ENCODE assay signal across 17 mouse cellular contexts in genomic region chr2:26920190-26920855, GRCm38 (mm10). TPM values are rescaled to one million over a fixed set of nuclear protein-coding genes. Genes with fewer than 3 reads are reported as not detected.
DNase-seq lines count a peak whose midpoint lies in the region; ATAC-seq and TF ChIP-seq lines count a peak whose summit lies in the region.
"Had no signal": no experiment of that assay in that cellular context is flagged by ENCODE, and none has a peak within 500 bp of the region (broad histone marks: within the 10 kb centered on the region; RNA-seq: fewer than 3 reads in every experiment).

No protein-coding gene starts in this region.

- H3K9ac ChIP-seq in kidney, embryonic 15.5 days: no peak overlapping the region
- H3K9ac ChIP-seq: heart, embryonic 13.5 days; hindbrain, embryonic 12.5 days had no signal

- H3K27ac ChIP-seq in kidney, embryonic 15.5 days: no peak overlapping the region
- H3K27ac ChIP-seq in small intestine, adult 2 months (ENCODE audit: insufficient read depth, low read depth, low read length): peak overlapping the region; percentile 58
- H3K27ac ChIP-seq: embryonic facial prominence, embryonic 10.5 days; gastrocnemius, adult 2 months; heart, embryonic 13.5 days; hindbrain, embryonic 12.5 days had no signal

- no peak overlapping the region for H3K4me2 ChIP-seq in kidney, embryonic 15.5 days
- H3K4me2 ChIP-seq: heart, embryonic 13.5 days; hindbrain, embryonic 12.5 days had no signal

- H3K4me3 ChIP-seq in kidney, embryonic 15.5 days (replicated peaks): no peak overlapping the region
- H3K4me3 ChIP-seq in small intestine, adult 2 months (ENCODE audit: low read depth, low read length): no peak overlapping the region
- H3K4me3 ChIP-seq: embryonic facial prominence, embryonic 10.5 days; gastrocnemius, adult 2 months; heart, embryonic 13.5 days; hindbrain, embryonic 12.5 days had no signal

- no peaks in the 10 kb centered on the region for H3K27me3 ChIP-seq in kidney, embryonic 15.5 days
- no peaks in the 10 kb centered on the region for H3K27me3 ChIP-seq in small intestine, adult 2 months (ENCODE audit: control insufficient read depth, insufficient read depth, low read length)
- H3K27me3 ChIP-seq: heart, embryonic 13.5 days; hindbrain, embryonic 12.5 days had no signal

- TF ChIP-seq POLR2A in small intestine, adult 2 months (IDR thresholded peaks at IDR 0.05; ENCODE audit: low read depth, low read length): no peak

- peaks cover 27% of the 10 kb centered on the region for H3K4me1 ChIP-seq in kidney, embryonic 15.5 days
- peaks cover 23% of the 10 kb centered on the region for H3K4me1 ChIP-seq in small intestine, adult 2 months (ENCODE audit: control insufficient read depth, insufficient read depth, insufficient read length, low read length)

- TF ChIP-seq CTCF in small intestine, adult 2 months (IDR thresholded peaks at IDR 0.05; ENCODE audit: extremely low read depth, insufficient read length, insufficient replicate concordance, low read depth, low read length): no peak

- H3K36me3 ChIP-seq in kidney, embryonic 15.5 days: peaks cover 76% of the 10 kb centered on the region
- peaks cover 64% of the 10 kb centered on the region for H3K36me3 ChIP-seq in small intestine, adult 2 months (ENCODE audit: control insufficient read depth, insufficient read depth, low read length)

- no peak for ATAC-seq in kidney, embryonic 15.5 days (replicated peaks; ENCODE audit: low FRiP score)
- ATAC-seq: forebrain, embryonic 14.5 days had no signal

- no peaks in the 10 kb centered on the region for H3K9me3 ChIP-seq in kidney, embryonic 15.5 days (replicated peaks)
- H3K9me3 ChIP-seq: embryonic facial prominence, embryonic 10.5 days; heart, embryonic 13.5 days; hindbrain, embryonic 12.5 days had no signal

- WGBS in kidney, embryonic 15.5 days: 90% methylated on average over 6 of the region's 6 CpGs
- 71% methylated on average over 6 of the region's 6 CpGs for WGBS in small intestine, adult 2 months

- DNase-seq in kidney, adult 11 months: peak; percentile 79
- DNase-seq in kidney, postnatal 4 days: no peak
- DNase-seq in kidney, adult 9 months: peak; percentile 86
- peak; percentile 48 for DNase-seq in kidney, postnatal 14 days
- no peak for DNase-seq in heart, postnatal 25 days (ENCODE audit: low spot score)
- no peak for DNase-seq in gastrocnemius, postnatal 10 days
- DNase-seq: cerebellum, adult 2 months; gastrocnemius, adult 2 months; gastrocnemius, postnatal 36 days; heart, adult 11 months; heart, postnatal 4 days had no signal

- intact Hi-C loops in heart, postnatal 25 days (cut with DNase I): no loop called here

RNA-seq across cellular contexts. Expression of gene Surf1, which starts 4.0 kb away (rescaled TPM):
- polyA plus RNA-seq in kidney, embryonic 15.5 days (2015; fragmentation: Nextera tagmentation; extraction: Ambion mirVana): 55.2 and 58.1 TPM in 2 replicates
- polyA plus RNA-seq in small intestine, adult 2 months (2012; rRNA removed): 15.4 and 35.7 TPM in 2 replicates
- total RNA-seq in heart, postnatal 25 days (2021): 10 to 100 TPM; 49.4 to 49.7 TPM
- total RNA-seq in gastrocnemius, postnatal 10 days (2021): 10 to 100 TPM; 33.3 to 37.6 TPM

RNA-seq across cellular contexts. Expression of gene Surf2, which starts 4.2 kb away (rescaled TPM):
- polyA plus RNA-seq in kidney, embryonic 15.5 days (2015; fragmentation: Nextera tagmentation; extraction: Ambion mirVana): 45.4 and 46.4 TPM in 2 replicates
- 8.7 and 11.3 TPM in 2 replicates for polyA plus RNA-seq in small intestine, adult 2 months (2012; rRNA removed)
- total RNA-seq in heart, postnatal 25 days (2021): 10 to 100 TPM; 14.7 to 14.8 TPM
- total RNA-seq in gastrocnemius, postnatal 10 days (2021): 10 to 100 TPM; 14.0 to 15.4 TPM

RNA-seq across cellular contexts. Expression of gene Rpl7a, which starts 9.8 kb away (rescaled TPM):
- 640 and 684 TPM in 2 replicates for polyA plus RNA-seq in kidney, embryonic 15.5 days (2015; fragmentation: Nextera tagmentation; extraction: Ambion mirVana)
- polyA plus RNA-seq in small intestine, adult 2 months (2012; rRNA removed): 504 and 639 TPM in 2 replicates
- 100 to 1,000 TPM; 274 to 280 TPM for total RNA-seq in heart, postnatal 25 days (2021)
- 100 to 1,000 TPM; 415 to 419 TPM for total RNA-seq in gastrocnemius, postnatal 10 days (2021)

RNA-seq across cellular contexts. Expression of gene Med22, which starts 9.8 kb away (rescaled TPM):
- polyA plus RNA-seq in kidney, embryonic 15.5 days (2015; fragmentation: Nextera tagmentation; extraction: Ambion mirVana): 56.0 and 59.0 TPM in 2 replicates
- polyA plus RNA-seq in small intestine, adult 2 months (2012; rRNA removed): 9.9 and 16.6 TPM in 2 replicates
- 10 to 100 TPM; 23.7 to 25.6 TPM for total RNA-seq in heart, postnatal 25 days (2021)
- total RNA-seq in gastrocnemius, postnatal 10 days (2021): 10 to 100 TPM; 21.9 to 22.8 TPM

RNA-seq across cellular contexts. Expression of gene Surf4, which starts 13.4 kb away (rescaled TPM):
- polyA plus RNA-seq in kidney, embryonic 15.5 days (2015; fragmentation: Nextera tagmentation; extraction: Ambion mirVana): 224 and 227 TPM in 2 replicates
- 382 and 644 TPM in 2 replicates for polyA plus RNA-seq in small intestine, adult 2 months (2012; rRNA removed)
- total RNA-seq in heart, postnatal 25 days (2021): 10 to 100 TPM; 82.1 to 85.7 TPM
- 10 to 100 TPM; 93.2 to 99.4 TPM for total RNA-seq in gastrocnemius, postnatal 10 days (2021)

Comparison
In these comparisons a context has a peak if more than half of its experiments do, and no peak if none do; other contexts are left out.
1. DNase-seq: peak in kidney, adult 11 months (single experiment), kidney, adult 9 months (single experiment) and kidney, postnatal 14 days (single experiment); none in kidney, postnatal 4 days (0 of 2), heart, postnatal 25 days (single experiment) and gastrocnemius, postnatal 10 days (single experiment).